Mouse (Mus musculus): Measurements from ENCODE around the gene Trpv2. TPM values are rescaled to one million over a fixed set of nuclear protein-coding genes. Genes with fewer than 3 reads are reported as not detected.

Trpv2 gene
- total and polyA plus RNA-seq, 3 experiments, result 30.0 to 30.4 TPM; not detected in 1

- no peaks in the 10 kb centered on the region for H3K27me3 ChIP-seq (ENCODE audit: control insufficient read depth in 1 of 2, insufficient read depth in 2 of 2, low read length in 2 of 2)
- peaks cover 0 to 26% of the 10 kb centered on the region in 2 experiments; a peak in 3 of 4 replicates for H3K36me3 ChIP-seq (ENCODE audit: control insufficient read depth in 1 of 2, insufficient read depth in 2 of 2, low read length in 2 of 2)
- peak within 1 kb of the TSS; percentile 72 to 94 for H3K4me3 ChIP-seq (ENCODE audit: control insufficient read depth in 1 of 2, insufficient read depth in 1 of 2, low read depth in 2 of 2, low read length in 2 of 2)
- H3K4me1 ChIP-seq (ENCODE audit: control insufficient read depth in 1 of 2, insufficient read depth in 2 of 2, low read length in 2 of 2), result peaks cover 20 to 28% of the 10 kb centered on the region in 2 experiments
- H3K79me2 ChIP-seq (ENCODE audit: control insufficient read depth, insufficient read depth, low read length, poor library complexity), result peaks cover 9% of the 10 kb centered on the region
- H3K9ac ChIP-seq (ENCODE audit: control insufficient read depth, low read depth, low read length, poor library complexity, severe bottlenecking), result peak within 1 kb of the TSS; percentile 75
- TF ChIP-seq TBP (IDR thresholded peaks at IDR 0.05; ENCODE audit: low read depth, low read length) (peak; percentile 76), ETS1 (IDR thresholded peaks at IDR 0.05; ENCODE audit: low read depth, low read length) (peak; percentile 42), CHD2 (IDR thresholded peaks at IDR 0.05; ENCODE audit: low read length) (no peak), NELFE (IDR thresholded peaks at IDR 0.05; ENCODE audit: low read depth, low read length) (peak; percentile 61), USF1 (IDR thresholded peaks at IDR 0.05; ENCODE audit: low read depth, low read length) (no peak), MAZ (IDR thresholded peaks at IDR 0.05; ENCODE audit: low read depth, low read length) (peak; percentile 100), NRF1 (IDR thresholded peaks at IDR 0.05; ENCODE audit: insufficient read depth, low read depth, low read length, poor library complexity, severe bottlenecking) (0 out of 2 replicates have a peak, but pooled peaks have one; percentile 32), POLR2AphosphoS2 (IDR thresholded peaks at IDR 0.05; ENCODE audit: low read length) (no peak), ZC3H11A (IDR thresholded peaks at IDR 0.05; ENCODE audit: low read depth, low read length) (0 out of 2 replicates have a peak, but pooled peaks have one; percentile 15), MAX (IDR thresholded peaks at IDR 0.05; ENCODE audit: low read length) (peak; percentile 46), MXI1 (IDR thresholded peaks at IDR 0.05; ENCODE audit: low read depth, low read length) (peak; percentile 52; the same call in 1 of the 2 replicates), SMC3 (IDR thresholded peaks at IDR 0.05; ENCODE audit: low read depth, low read length) (peak; percentile 70), MEF2A (IDR thresholded peaks at IDR 0.05; ENCODE audit: extremely low read depth, insufficient replicate concordance, low read depth, low read length, poor library complexity, severe bottlenecking) (no peak), POLR2A (IDR thresholded peaks at IDR 0.05; ENCODE audit: control insufficient read depth in 1 of 2, insufficient read depth in 1 of 2, low read depth in 1 of 2, low read length in 2 of 2, poor library complexity in 1 of 2) (peak in 1 of 2 experiments; percentile 64; a peak in 1 of 4 replicates), UBTF (IDR thresholded peaks at IDR 0.05; ENCODE audit: borderline replicate concordance, insufficient read depth, low read depth, low read length) (peak; percentile 97; the same call in 1 of the 2 replicates), RCOR1 (IDR thresholded peaks at IDR 0.05; ENCODE audit: low read depth, low read length) (peak; percentile 39; the same call in 1 of the 2 replicates), HCFC1 (IDR thresholded peaks at IDR 0.05; ENCODE audit: low read depth, low read length) (peak; percentile 66), TAL1 (IDR thresholded peaks at IDR 0.05; ENCODE audit: low read length) (no peak), SIN3A (IDR thresholded peaks at IDR 0.05; ENCODE audit: low read length) (peak; percentile 61), EP300 (IDR thresholded peaks at IDR 0.05; ENCODE audit: low read depth in 1 of 2, low read length in 2 of 2) (peak in 1 of 2 experiments; percentile 17; a peak in 2 of 4 replicates), KAT2A (conservative IDR thresholded peaks at IDR 0.05; ENCODE audit: low read depth, low read length) (no peak; the same call in 1 of the 2 replicates), ELF1 (IDR thresholded peaks at IDR 0.05; ENCODE audit: low read depth, low read length) (peak; percentile 67), TCF12 (IDR thresholded peaks at IDR 0.05; ENCODE audit: low read depth, low read length) (0 out of 2 replicates have a peak, but pooled peaks have one; percentile 34), MYC (IDR thresholded peaks at IDR 0.05; ENCODE audit: low read depth, low read length) (0 out of 2 replicates have a peak, but pooled peaks have one; percentile 67), CTCF (IDR thresholded peaks at IDR 0.05 in 2 of 3, conservative IDR thresholded peaks at IDR 0.05 in 1 of 3; ENCODE audit: control insufficient read depth in 1 of 3, insufficient read depth in 1 of 3, low read depth in 2 of 3, low read length in 3 of 3, poor library complexity in 1 of 3, severe bottlenecking in 1 of 3) (peak; percentile 48 to 99 (median 91)), USF2 (IDR thresholded peaks at IDR 0.05; ENCODE audit: borderline replicate concordance in 1 of 2, insufficient read depth in 1 of 2, low read depth in 1 of 2, low read length in 2 of 2) (0 out of 4 replicates have a peak, but pooled peaks of 1 of the 2 experiments have one; percentile 36), RAD21 (IDR thresholded peaks at IDR 0.05; ENCODE audit: low read depth, low read length) (peak; percentile 24)
- DNase-seq (ENCODE audit: low read depth, low spot score), result peak; percentile 97
- H3K9me3 ChIP-seq (replicated peaks; ENCODE audit: insufficient read depth, low read length), result no peaks in the 10 kb centered on the region
- peak within 1 kb of the TSS; percentile 75 for H3K27ac ChIP-seq (ENCODE audit: control insufficient read depth, low read depth, low read length)
Observed at GRCm38 (mm10) chr11:62648591-62649391, 74.5 kb downstream of the Trpv2 start, which contains the start of gene Mmgt2. Gene Mmgt2 (plus strand): TSS chr11:62648664.

Measured in MEL (cell line).